ENCODE assay signal across 14 mouse cellular contexts in the genomic region with DNA sequence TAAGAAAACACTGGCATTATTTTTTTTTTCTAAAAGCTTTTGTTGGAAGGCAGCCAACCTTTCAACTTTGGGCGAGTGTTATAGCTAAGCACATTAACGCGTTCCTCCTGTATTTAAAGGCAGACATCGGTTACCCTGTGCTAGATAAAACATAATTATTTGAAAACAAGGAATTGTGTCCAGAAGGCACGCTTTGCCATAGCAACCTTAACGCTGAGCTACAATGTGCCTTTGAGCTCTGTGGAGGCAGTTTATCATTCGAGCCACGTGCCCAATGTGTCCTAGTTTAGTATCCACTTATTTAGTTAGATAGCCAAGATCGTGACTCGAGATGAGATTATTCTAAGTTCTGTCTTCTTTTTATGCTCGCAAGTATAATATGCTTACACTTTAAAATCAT.
A peak's percentile ranks its signal among the peaks of the same experiment; 100 is the strongest.
DNase-seq lines count a peak whose midpoint lies in the region; ATAC-seq and TF ChIP-seq lines count a peak whose summit lies in the region.
"Had no signal": no experiment of that assay in that cellular context is flagged by ENCODE, and none has a peak within 500 bp of the region (broad histone marks: within the 10 kb centered on the region; RNA-seq: fewer than 3 reads in every experiment).

No protein-coding gene starts in this region.

- H3K9ac ChIP-seq in forebrain, embryonic 12.5 days, result no peak overlapping the region
- no peak overlapping the region; the same call in 1 of the 2 replicates for H3K9ac ChIP-seq in hindbrain, embryonic 14.5 days
- H3K9ac ChIP-seq in midbrain, postnatal 0 days (replicated peaks; ENCODE audit: low read length, poor library complexity, severe bottlenecking), result no peak overlapping the region
- H3K9ac ChIP-seq in liver, embryonic 11.5 days (ENCODE audit: low read depth, low read length), result no peak overlapping the region
- H3K9ac ChIP-seq: limb, embryonic 13.5 days; stomach, embryonic 15.5 days had no signal

- H3K4me3 ChIP-seq in layer of hippocampus, adult 2 months, result peak overlapping the region; percentile 17; the same call in 1 of the 2 replicates
- H3K4me3 ChIP-seq in forebrain, embryonic 12.5 days (replicated peaks), result no peak overlapping the region
- no peak overlapping the region for H3K4me3 ChIP-seq in hindbrain, embryonic 14.5 days (replicated peaks; ENCODE audit: low read length)
- H3K4me3 ChIP-seq in midbrain, postnatal 0 days (ENCODE audit: low read depth, low read length), result no peak overlapping the region
- H3K4me3 ChIP-seq in liver, embryonic 11.5 days (ENCODE audit: low read depth, low read length), result no peak overlapping the region
- H3K4me3 ChIP-seq: limb, embryonic 13.5 days; stomach, embryonic 15.5 days had no signal

- H3K36me3 ChIP-seq in forebrain, embryonic 12.5 days (replicated peaks), result no peaks in the 10 kb centered on the region
- no peaks in the 10 kb centered on the region for H3K36me3 ChIP-seq in hindbrain, embryonic 14.5 days (replicated peaks; ENCODE audit: control insufficient read depth, insufficient read depth)
- H3K36me3 ChIP-seq in midbrain, postnatal 0 days (ENCODE audit: insufficient read depth, low read length), result no peaks in the 10 kb centered on the region
- no peaks in the 10 kb centered on the region for H3K36me3 ChIP-seq in liver, embryonic 11.5 days (ENCODE audit: control insufficient read depth, insufficient read depth, low read length)
- H3K36me3 ChIP-seq: limb, embryonic 13.5 days; stomach, embryonic 15.5 days had no signal

- no peak for TF ChIP-seq CTCF in layer of hippocampus, adult 2 months (conservative IDR thresholded peaks at IDR 0.05)
- no peak for TF ChIP-seq CTCF in midbrain, postnatal 0 days (IDR thresholded peaks at IDR 0.05)

- WGBS in forebrain, embryonic 12.5 days, result 33% methylated on average over 11 of the region's 11 CpGs
- 14% methylated on average over 11 of the region's 11 CpGs for WGBS in hindbrain, embryonic 14.5 days
- 13% methylated on average over 11 of the region's 11 CpGs for WGBS in midbrain, postnatal 0 days
- WGBS in liver, embryonic 11.5 days, result 83% methylated on average over 11 of the region's 11 CpGs

- no peak for DNase-seq in layer of hippocampus, adult 2 months (ENCODE audit: low spot score in 2 of 2)
- DNase-seq in layer of hippocampus, adult 9-11 months, result no peak
- DNase-seq in hindbrain, embryonic 14.5 days (ENCODE audit: low spot score), result peak; percentile 65
- DNase-seq in midbrain, postnatal 0 days (ENCODE audit: low spot score), result peak; percentile 78
- DNase-seq in left cerebral cortex, adult 18-20 months (ENCODE audit: low spot score in 2 of 2), result no peak
- DNase-seq in liver, embryonic 11.5 days (ENCODE audit: low spot score), result no peak
- DNase-seq: cerebellum, postnatal 14 days; heart, postnatal 36 days; lung, adult 2 months; thymus, postnatal 4 days had no signal

- no peaks in the 10 kb centered on the region for H3K9me3 ChIP-seq in forebrain, embryonic 12.5 days
- H3K9me3 ChIP-seq in hindbrain, embryonic 14.5 days (ENCODE audit: control insufficient read depth, low read length), result no peaks in the 10 kb centered on the region
- no peaks in the 10 kb centered on the region for H3K9me3 ChIP-seq in midbrain, postnatal 0 days (ENCODE audit: low read length)
- no peaks in the 10 kb centered on the region for H3K9me3 ChIP-seq in liver, embryonic 11.5 days (ENCODE audit: control insufficient read depth, low read length)
- H3K9me3 ChIP-seq: limb, embryonic 13.5 days; stomach, embryonic 15.5 days had no signal

- H3K4me2 ChIP-seq in forebrain, embryonic 12.5 days, result no peak overlapping the region
- H3K4me2 ChIP-seq in hindbrain, embryonic 14.5 days (replicated peaks), result peak overlapping the region; percentile 26
- no peak overlapping the region for H3K4me2 ChIP-seq in midbrain, postnatal 0 days (ENCODE audit: low read depth, low read length, poor library complexity, severe bottlenecking)
- no peak overlapping the region for H3K4me2 ChIP-seq in liver, embryonic 11.5 days
- H3K4me2 ChIP-seq: limb, embryonic 13.5 days; stomach, embryonic 15.5 days had no signal

- H3K27ac ChIP-seq in layer of hippocampus, adult 2 months, result 0 out of 2 replicates have a peak overlapping the region, but pooled peaks have one; percentile 11
- H3K27ac ChIP-seq in forebrain, embryonic 12.5 days, result no peak overlapping the region
- H3K27ac ChIP-seq in hindbrain, embryonic 14.5 days, result 0 out of 2 replicates have a peak overlapping the region, but pooled peaks have one; percentile 11
- H3K27ac ChIP-seq in midbrain, postnatal 0 days (ENCODE audit: low read depth, low read length), result no peak overlapping the region
- H3K27ac ChIP-seq in liver, embryonic 11.5 days (ENCODE audit: low read depth, low read length), result no peak overlapping the region
- H3K27ac ChIP-seq: limb, embryonic 13.5 days; stomach, embryonic 15.5 days had no signal

- peak; percentile 57 for ATAC-seq in forebrain, embryonic 12.5 days (ENCODE audit: low FRiP score)
- no peak for ATAC-seq in hindbrain, embryonic 14.5 days (ENCODE audit: low FRiP score)
- ATAC-seq in midbrain, postnatal 0 days (ENCODE audit: low FRiP score), result no peak
- ATAC-seq in megakaryocyte-erythroid progenitor cell, adult 5-6 weeks (replicated peaks; ENCODE audit: low FRiP score, low TSS enrichment, poor library complexity, severe bottlenecking), result no peak
- no peak for ATAC-seq in liver, embryonic 11.5 days (replicated peaks; ENCODE audit: low FRiP score)

- peaks cover 16% of the 10 kb centered on the region for H3K4me1 ChIP-seq in forebrain, embryonic 12.5 days
- peaks cover 24% of the 10 kb centered on the region; the same call in 1 of the 2 replicates for H3K4me1 ChIP-seq in hindbrain, embryonic 14.5 days (replicated peaks; ENCODE audit: control insufficient read depth, insufficient read depth, low read length)
- no peaks in the 10 kb centered on the region for H3K4me1 ChIP-seq in midbrain, postnatal 0 days (ENCODE audit: insufficient read depth, low read length)
- H3K4me1 ChIP-seq in liver, embryonic 11.5 days (replicated peaks; ENCODE audit: control insufficient read depth, insufficient read depth, low read length), result no peaks in the 10 kb centered on the region
- H3K4me1 ChIP-seq: stomach, embryonic 15.5 days had no signal

- peaks cover 8% of the 10 kb centered on the region; the same call in 1 of the 2 replicates for H3K27me3 ChIP-seq in forebrain, embryonic 12.5 days
- no peaks in the 10 kb centered on the region for H3K27me3 ChIP-seq in hindbrain, embryonic 14.5 days (ENCODE audit: control insufficient read depth, insufficient read depth, low read length)
- H3K27me3 ChIP-seq in midbrain, postnatal 0 days (ENCODE audit: insufficient read depth, low read length), result no peaks in the 10 kb centered on the region
- no peaks in the 10 kb centered on the region for H3K27me3 ChIP-seq in liver, embryonic 11.5 days (replicated peaks; ENCODE audit: control insufficient read depth, insufficient read depth, low read length)
- H3K27me3 ChIP-seq: stomach, embryonic 15.5 days had no signal

Comparison
In these comparisons a context has a peak if more than half of its experiments do, and no peak if none do; other contexts are left out.
1. DNase-seq: peak in hindbrain, embryonic 14.5 days (single experiment) and midbrain, postnatal 0 days (single experiment); none in layer of hippocampus, adult 2 months (0 of 2), layer of hippocampus, adult 9-11 months (single experiment), left cerebral cortex, adult 18-20 months (0 of 2) and liver, embryonic 11.5 days (single experiment).
2. H3K27ac ChIP-seq: peak in layer of hippocampus, adult 2 months (single experiment) and hindbrain, embryonic 14.5 days (single experiment); none in forebrain, embryonic 12.5 days (single experiment), midbrain, postnatal 0 days (single experiment) and liver, embryonic 11.5 days (single experiment).